Mouse (Mus musculus) embryo, embryonic 10 days (tissue): Measurements from ENCODE around the gene Pla2g2f.

Experiments
- DNase-seq: peaks from one replicate; pipeline ENCODE4 v3.0.0-alpha.2; 2015; ENCODE audit warnings: low spot score

Pla2g2f gene

GRCm38 (mm10) chr4:138716697-138717096 lies 40.7 kb downstream of the Pla2g2f start:
- DNase-seq = no peak

- no peak for DNase-seq
Measured at GRCm38 (mm10) chr4:138714186-138714585, 43.2 kb downstream of the Pla2g2f start.

GRCm38 (mm10) chr4:138712621-138713020 lies 44.8 kb downstream of the Pla2g2f start:
- DNase-seq = no peak

GRCm38 (mm10) chr4:138712096-138712495 lies 45.3 kb downstream of the Pla2g2f start:
- no peak for DNase-seq

GRCm38 (mm10) chr4:138711051-138711820 lies 46.2 kb downstream of the Pla2g2f start:
- DNase-seq = no peak

GRCm38 (mm10) chr4:138710633-138711032 lies 46.8 kb downstream of the Pla2g2f start:
- DNase-seq = no peak

- DNase-seq = no peak
Measured at GRCm38 (mm10) chr4:138709944-138710343, 47.5 kb downstream of the Pla2g2f start.

GRCm38 (mm10) chr4:138709246-138709645 lies 48.2 kb downstream of the Pla2g2f start:
- no peak for DNase-seq

- peak; percentile 78 for DNase-seq
Measured at GRCm38 (mm10) chr4:138708636-138709035, 48.8 kb downstream of the Pla2g2f start.

- DNase-seq = no peak
Measured at GRCm38 (mm10) chr4:138706620-138707019, 50.8 kb downstream of the Pla2g2f start.

GRCm38 (mm10) chr4:138704169-138704568 lies 53.3 kb downstream of the Pla2g2f start:
- no peak for DNase-seq

GRCm38 (mm10) chr4:138703591-138703990 lies 53.8 kb downstream of the Pla2g2f start:
- DNase-seq = no peak

GRCm38 (mm10) chr4:138702528-138702927 lies 54.9 kb downstream of the Pla2g2f start:
- DNase-seq = no peak

GRCm38 (mm10) chr4:138702031-138702430 lies 55.4 kb downstream of the Pla2g2f start:
- DNase-seq = no peak

- DNase-seq = no peak
Measured at GRCm38 (mm10) chr4:138701111-138701510, 56.3 kb downstream of the Pla2g2f start.
